Mouse (Mus musculus): ENCODE data around the gene Lap3. TPM values are rescaled to one million over a fixed set of nuclear protein-coding genes. Genes with fewer than 3 reads are reported as not detected.

Lap3 gene
- 40.1 and 40.9 TPM in 2 replicates for polyA plus RNA-seq (2015; fragmentation: Nextera tagmentation; extraction: Ambion mirVana)

DNA sequence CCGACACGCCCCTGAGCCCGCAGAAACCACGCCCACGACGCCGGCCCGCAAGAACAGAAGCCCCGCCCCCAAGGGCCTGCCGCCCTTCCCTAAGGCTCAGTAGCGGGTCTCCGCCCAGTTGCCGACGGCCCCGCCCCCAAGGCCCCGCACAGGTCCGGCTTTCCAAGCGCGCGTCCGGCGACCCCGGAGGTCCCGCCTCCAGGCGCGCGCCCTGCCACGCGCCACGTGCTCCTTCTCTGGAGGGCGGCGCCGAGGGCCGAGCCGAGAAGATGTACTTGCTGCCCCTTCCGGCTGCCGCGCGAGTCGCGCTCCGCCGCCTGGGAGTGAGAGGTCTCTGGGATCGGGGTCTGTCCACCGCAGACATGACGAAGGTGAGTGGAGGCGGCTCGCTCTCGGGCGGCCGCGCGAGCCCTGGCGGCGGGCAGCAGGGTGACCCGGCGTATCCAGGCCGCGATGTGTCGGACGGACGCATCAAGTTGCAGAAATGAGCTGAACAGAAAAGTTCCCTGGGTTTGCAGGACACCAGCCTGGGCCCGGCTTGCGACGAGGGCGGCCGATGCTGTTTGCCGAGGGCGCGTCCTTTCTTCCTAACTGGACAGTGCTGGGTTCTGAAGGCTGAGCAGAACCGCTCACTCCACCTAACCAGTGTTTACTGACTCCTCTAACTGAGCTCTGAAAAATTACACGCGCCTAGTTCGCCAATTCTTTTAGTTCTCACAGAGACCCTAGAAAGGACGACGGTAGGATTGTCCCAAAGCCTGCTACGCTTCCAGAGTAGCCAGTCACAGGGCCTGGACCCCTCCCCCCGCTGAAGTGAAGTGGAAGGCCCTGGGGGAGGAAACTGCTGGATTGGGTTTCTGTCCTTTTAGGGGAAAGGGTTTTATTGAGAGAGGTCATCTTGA is at the start of gene Lap3:
Gene Lap3, plus strand, starts transcription at position 184 of the 902 bp plus-strand sequence.

DNA sequence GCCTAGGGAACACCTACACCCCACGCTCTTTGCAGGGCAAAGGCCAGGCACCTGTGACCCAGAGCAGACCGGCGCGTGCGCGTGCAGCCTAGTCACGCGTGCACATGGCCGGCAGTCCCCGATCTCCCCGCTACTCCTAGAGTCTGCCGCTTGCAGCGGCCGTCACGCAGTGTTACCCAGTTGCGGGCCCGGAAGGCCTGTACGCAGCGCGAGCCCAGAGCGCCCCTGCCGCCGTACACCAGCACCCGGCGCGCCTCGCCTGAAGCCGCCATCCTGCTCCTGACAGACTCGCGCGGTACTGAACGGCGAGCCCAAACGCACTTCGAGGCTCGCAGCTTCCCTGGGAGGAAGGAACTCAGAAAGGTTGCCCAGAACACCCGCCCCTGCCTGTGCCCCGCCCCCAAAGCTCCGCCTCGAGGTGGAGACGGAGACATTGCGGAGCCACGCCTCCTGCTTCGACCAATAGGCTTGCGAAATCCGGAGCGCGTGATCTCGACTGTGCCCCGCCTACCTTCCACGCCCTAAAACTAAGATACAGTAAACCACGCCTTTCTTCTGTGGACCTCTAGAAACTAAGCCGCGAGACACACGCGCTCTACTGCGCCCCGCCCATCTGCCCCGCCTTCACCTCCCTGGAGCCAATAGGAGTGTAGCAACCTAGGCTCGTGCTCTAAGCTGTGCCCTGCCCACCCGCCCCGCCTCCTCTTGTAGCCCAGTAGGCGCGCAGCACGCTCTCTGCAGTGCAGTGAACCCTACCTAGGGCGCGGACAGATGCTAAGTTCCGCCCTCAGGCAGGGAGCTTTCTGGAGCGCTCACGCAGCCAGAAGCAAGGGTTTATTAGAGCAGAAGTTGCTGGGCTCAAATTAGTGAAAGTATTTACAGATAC is 43.1 kb upstream of the Lap3 start, which contains the start of gene Qdpr:
Gene Qdpr, minus strand, starts transcription at position 406 of the 886 bp plus-strand sequence.

DNA sequence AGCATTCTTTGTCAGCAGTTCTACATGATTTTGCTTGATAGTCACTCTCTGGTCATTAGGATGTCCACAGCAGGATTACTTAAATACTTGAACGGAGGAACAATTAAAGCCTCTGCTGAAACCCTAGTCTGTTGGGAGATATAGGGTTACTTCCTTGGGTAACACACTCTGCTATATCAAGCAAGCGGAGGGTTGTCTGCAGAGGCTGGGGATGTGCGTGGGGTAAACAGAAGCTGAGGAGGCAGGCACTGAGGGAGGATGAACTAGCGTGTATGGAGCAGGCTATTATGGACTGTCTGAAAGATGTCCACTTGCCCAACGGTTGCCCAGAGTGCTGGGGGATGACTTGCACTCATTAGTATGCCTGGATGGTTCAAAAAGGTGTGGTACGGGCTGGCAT is 39.7 kb upstream of the Lap3 start, which contains the start of gene Clrn2:
Gene Clrn2, plus strand, starts transcription at position 301 of the 400 bp plus-strand sequence.

DNA sequence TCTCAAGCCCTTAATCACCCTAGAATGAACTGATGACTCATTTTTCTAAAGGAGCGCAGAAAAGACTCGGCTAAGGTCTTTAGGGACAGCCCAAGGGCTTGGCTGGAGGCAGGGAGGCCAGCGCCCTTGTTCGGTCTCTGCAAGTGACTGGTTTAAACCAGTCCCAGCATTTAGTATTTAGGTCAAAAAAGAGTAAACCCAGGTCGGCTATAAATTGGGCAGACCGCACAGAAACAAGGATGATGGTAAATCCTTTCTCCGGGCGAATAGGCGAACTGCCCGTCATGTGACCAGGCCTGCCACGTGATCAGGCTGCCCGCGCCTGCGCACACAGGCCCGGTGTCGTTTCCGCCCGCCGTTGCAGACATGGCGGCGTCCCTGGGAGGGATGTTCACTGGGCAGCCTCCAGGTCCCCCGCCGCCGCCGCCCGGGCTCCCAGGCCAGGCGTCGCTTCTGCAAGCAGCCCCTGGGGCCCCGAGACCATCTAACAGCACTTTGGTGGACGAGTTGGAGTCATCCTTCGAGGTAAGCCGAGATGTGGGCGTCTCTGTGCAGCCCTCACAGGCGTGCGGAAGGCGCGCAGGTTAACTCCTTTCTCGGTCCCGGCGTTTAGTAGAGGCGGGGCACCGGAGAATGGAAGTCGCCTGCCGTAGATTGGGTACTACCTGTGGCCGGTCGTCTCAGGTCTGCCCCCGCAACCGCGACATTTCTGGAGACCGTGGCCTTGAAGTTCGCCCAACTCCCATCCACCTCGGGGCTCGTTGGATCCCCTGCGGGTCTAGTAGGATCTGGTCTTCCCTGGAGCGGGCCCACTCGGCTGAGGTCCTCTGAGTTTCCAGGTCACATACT is 27.0 kb downstream of the Lap3 start, which contains the start of gene Med28:
Gene Med28, plus strand, starts transcription at position 270 of the 849 bp plus-strand sequence.

Other genes with a start within 250 kb of the Lap3 start
- gene Qdpr, start 43.1 kb upstream of the Lap3 start, polyA plus RNA-seq (2015; fragmentation: Nextera tagmentation; extraction: Ambion mirVana): 169 and 175 TPM in 2 replicates
- gene Clrn2, start 39.6 kb upstream of the Lap3 start, polyA plus RNA-seq (2015; fragmentation: Nextera tagmentation; extraction: Ambion mirVana): 0.49 TPM in 1 of 2 replicates, not detected in the other
- gene Med28, start 26.9 kb downstream of the Lap3 start, polyA plus RNA-seq (2015; fragmentation: Nextera tagmentation; extraction: Ambion mirVana): 230 and 237 TPM in 2 replicates
- 17.9 TPM in 2 replicates for gene Fam184b, start 146.2 kb downstream of the Lap3 start, polyA plus RNA-seq (2015; fragmentation: Nextera tagmentation; extraction: Ambion mirVana)
- gene Ncapg, start 176.5 kb downstream of the Lap3 start, polyA plus RNA-seq (2015; fragmentation: Nextera tagmentation; extraction: Ambion mirVana): 3.2 and 3.3 TPM in 2 replicates